Mouse (Mus musculus): ENCODE measurements around the gene Preb. TPM values are rescaled to one million over a fixed set of nuclear protein-coding genes. Genes with fewer than 3 reads are reported as not detected.

Gene Preb
- 100 to 1,000 TPM; 126 to 131 TPM for total RNA-seq (2021)

GRCm38 (mm10) chr5:30959966-30960501, at the start of gene Preb:
Gene Preb (minus strand): TSS chr5:30960361.
- DNase-seq (ENCODE audit: extremely low spot score in 1 of 2, low spot score in 1 of 2) = peak; percentile 97 to 99

DNA sequence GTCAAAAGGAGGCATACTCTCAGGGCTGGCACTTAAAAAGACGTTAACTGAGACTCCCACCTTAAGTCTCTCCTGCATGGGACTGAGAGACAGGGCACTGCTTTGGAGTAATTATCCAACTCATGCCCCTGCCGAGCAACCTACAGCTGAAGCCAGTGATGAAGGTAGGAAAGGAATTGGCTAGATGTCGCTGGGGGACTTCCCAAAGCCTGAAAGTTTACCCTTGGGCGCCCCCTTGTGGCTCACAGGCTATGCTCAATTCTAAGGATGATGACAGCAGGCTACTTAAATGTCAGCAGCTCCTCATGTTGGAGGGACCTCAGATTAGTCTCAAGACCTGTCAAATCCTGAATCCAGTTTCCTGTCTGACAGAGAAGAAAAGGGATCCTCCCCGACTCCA, 44.0 kb upstream of the Preb start:
- peak; percentile 94 to 99 for DNase-seq (ENCODE audit: extremely low spot score in 1 of 2, low spot score in 1 of 2)

GRCm38 (mm10) chr5:31001560-31001959, 41.4 kb upstream of the Preb start:
- DNase-seq (ENCODE audit: extremely low spot score in 1 of 2, low spot score in 1 of 2) = no peak

DNA sequence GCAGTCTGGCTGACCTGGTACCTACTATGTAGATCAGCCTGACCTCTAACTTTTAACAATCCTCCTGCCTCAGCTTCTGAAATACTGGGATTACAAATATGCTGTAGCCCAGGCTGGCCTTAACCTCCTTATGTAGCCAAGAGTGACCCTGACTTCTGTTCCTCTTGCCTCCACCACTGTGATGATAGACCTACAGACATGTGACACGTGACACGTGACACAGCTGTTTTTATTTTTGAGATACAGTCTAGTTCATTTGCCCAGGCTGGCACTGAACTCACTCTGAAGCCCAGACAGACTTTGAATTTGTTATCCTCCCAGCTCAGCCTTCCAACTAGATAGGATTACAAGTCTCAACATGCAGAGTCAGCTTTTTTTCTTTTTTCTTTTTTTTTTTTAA, 40.8 kb upstream of the Preb start:
- DNase-seq (ENCODE audit: extremely low spot score in 1 of 2, low spot score in 1 of 2) = no peak

DNA sequence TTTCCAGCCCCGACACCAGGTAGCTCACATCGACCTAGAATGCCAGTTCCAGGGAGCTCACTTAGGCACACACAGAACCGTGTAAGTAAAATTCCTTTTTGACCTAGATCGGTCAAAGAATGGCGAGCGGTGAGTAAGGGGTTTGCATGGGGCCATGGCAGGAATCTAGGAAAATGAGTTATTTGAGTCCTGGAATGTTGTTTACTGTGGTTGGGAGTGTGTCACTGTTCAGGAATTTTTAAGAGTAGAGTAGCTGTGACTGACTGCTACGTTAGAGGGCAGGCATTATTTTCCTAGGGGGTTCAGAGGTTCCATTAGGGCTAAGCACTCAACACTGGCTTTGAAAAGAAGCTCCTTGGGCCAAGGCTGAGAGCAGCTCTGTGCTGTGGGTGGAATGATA, 40.0 kb upstream of the Preb start:
- no peak for DNase-seq (ENCODE audit: extremely low spot score in 1 of 2, low spot score in 1 of 2)

GRCm38 (mm10) chr5:30999324-30999723, 39.2 kb upstream of the Preb start:
- no peak for DNase-seq (ENCODE audit: extremely low spot score in 1 of 2, low spot score in 1 of 2)

- peak in 1 of 2 experiments; percentile 28 for DNase-seq (ENCODE audit: extremely low spot score in 1 of 2, low spot score in 1 of 2)
These were observed 38.1 kb upstream of the Preb start for GRCm38 (mm10) chr5:30998306-30998705.

- DNase-seq (ENCODE audit: extremely low spot score in 1 of 2, low spot score in 1 of 2) = no peak
These were observed 34.9 kb upstream of the Preb start for GRCm38 (mm10) chr5:30994910-30995635.

DNA sequence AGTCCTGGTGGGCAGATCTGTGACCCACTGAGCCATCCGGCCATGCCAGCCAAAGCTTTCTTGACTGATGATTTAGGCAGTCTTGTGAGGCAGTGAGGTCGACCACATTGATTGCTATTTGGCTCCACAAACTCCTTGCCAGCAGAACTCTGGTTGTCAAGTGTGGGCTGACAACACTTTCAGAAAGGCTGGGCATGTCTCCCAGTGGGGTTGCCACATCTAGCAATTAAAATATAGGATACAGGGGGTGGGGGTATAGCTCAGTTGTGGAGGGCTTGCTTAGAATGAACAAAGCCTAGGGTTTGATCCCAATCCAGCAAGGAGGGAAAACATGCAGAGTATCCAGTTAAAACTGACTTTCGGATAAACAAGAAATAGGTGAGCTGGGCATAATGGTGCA, 33.9 kb upstream of the Preb start:
- DNase-seq (ENCODE audit: extremely low spot score in 1 of 2, low spot score in 1 of 2) = no peak

DNA sequence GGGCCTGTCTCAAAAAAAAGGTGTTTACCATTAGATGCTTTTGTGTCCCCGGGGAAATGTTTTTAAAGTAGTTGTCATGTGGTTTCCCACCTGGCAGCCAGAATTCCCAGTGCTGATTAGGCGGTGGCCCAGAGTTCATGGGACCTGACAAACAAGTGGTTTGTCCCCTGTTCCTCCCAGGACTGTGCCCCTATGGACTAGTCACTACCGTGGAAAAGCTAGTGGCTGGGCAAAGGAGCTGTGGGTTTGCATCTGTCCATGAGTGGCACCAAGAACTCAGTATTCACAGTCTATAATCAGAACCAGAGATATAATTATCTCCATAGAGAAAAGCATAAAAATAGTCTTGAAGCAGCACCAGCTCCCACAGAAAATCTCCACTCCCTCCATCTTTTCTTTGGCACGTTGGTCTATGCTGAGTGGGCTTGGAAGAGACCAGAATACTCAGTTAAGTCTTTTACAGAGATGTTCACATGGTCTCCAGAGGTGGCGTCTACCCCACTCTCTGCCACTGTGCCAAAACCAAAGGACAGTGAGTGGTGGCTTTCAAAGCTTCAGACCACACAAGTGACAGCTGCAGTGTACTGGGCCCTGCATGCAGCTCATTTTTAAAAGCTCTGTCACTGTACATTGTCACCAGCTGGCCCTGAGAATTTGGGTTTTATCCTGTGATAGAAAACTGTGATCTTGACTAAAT, 33.0 kb upstream of the Preb start:
- no peak for DNase-seq (ENCODE audit: extremely low spot score in 1 of 2, low spot score in 1 of 2)

DNA sequence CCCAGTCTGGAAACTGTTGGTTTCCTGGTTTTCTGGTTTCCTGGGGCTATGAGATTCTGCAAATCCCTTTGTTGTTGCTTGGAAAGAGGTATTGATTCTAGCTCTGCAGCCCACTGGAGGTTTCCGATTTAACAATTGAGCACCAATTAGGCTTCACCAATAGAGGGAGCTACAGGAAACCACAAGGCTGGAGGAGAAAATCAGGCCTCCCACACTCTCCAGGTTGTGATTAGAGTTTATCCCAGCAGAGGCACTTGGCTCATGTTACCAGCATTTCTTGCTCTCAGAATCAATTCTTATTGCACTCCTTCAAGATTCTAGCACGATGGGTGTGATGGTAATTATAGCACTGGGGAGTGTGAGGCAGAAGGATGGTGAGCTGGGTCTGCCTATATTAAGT, 22.2 kb upstream of the Preb start:
- no peak for DNase-seq (ENCODE audit: extremely low spot score in 1 of 2, low spot score in 1 of 2)

GRCm38 (mm10) chr5:30974870-30975656, 14.9 kb upstream of the Preb start:
- no peak for DNase-seq (ENCODE audit: extremely low spot score in 1 of 2, low spot score in 1 of 2)

GRCm38 (mm10) chr5:30969440-30969839, 9.3 kb upstream of the Preb start:
- DNase-seq (ENCODE audit: extremely low spot score in 1 of 2, low spot score in 1 of 2) = no peak

DNA sequence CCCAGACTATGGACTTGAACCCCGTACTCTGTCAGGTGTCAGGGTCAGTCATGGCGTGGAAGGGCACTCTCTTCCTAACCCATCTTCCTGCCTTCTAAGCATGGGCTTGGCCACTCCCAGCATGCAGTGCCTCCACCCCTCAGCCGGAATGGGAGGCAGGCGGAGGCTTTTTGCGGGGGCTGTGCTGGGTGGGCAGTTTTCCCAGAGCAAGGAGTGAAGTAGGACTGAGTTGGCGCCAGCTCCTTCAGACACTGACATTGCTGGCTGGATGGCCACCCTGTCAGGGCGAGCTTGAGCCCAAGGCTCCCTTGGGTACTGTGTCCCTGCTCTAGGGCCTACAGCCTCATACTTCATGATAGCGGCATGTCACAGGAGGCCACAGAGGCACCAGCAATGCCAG, 8.3 kb upstream of the Preb start, which contains the start of gene Tcf23:
Gene Tcf23, plus strand, starts transcription at position 247 of the 400 bp plus-strand sequence.
- DNase-seq (ENCODE audit: extremely low spot score in 1 of 2, low spot score in 1 of 2) = no peak

DNA sequence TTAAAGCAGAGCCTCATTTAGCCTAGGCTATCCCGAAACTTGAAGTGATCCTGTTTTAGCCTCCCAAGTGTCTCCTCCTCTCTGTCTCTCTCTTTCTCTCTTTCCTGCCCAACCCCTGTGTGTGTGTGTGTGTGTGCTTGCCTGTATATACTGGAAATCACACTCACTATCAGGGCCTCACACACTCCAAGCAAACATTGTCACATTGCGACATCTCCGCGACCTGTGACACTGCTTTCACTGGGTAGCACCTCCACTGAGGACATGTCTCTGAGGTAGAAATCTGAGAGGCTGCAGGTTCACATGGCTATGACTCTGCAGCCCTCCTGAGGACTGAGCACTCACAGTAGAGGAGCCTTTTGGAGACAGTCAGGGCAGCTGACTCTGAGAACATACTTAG, 6.0 kb upstream of the Preb start:
- DNase-seq (ENCODE audit: extremely low spot score in 1 of 2, low spot score in 1 of 2) = no peak

DNA sequence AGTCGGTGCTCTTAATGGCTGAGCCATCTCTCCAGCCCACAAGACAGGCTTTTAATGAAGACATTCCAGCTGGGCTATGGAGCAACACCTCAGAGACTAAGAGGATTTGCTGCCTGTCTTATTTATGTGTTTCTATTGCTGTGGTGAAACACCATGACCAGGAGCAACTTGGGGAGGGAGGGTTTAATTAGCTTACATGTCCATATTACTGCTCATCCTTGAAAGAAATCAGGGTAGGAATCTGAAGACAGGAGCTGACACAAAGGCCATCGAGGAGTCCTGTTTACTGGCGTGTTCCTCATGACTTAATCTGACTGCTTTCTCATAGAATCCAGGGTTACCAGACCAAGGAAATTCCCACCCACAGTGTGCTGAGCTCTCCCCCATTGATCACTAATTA, 3.8 kb upstream of the Preb start:
- no peak for DNase-seq (ENCODE audit: extremely low spot score in 1 of 2, low spot score in 1 of 2)

GRCm38 (mm10) chr5:30961545-30962505, 1.7 kb upstream of the Preb start:
- no peak for DNase-seq (ENCODE audit: extremely low spot score in 1 of 2, low spot score in 1 of 2)

GRCm38 (mm10) chr5:30960814-30961213, 653 bp upstream of the Preb start:
- no peak for DNase-seq (ENCODE audit: extremely low spot score in 1 of 2, low spot score in 1 of 2)

- no peak for DNase-seq (ENCODE audit: extremely low spot score in 1 of 2, low spot score in 1 of 2)
These were observed 835 bp downstream of the Preb start for GRCm38 (mm10) chr5:30959198-30959854.
